Mouse (Mus musculus) spleen, adult 2 months (tissue): ENCODE results near the gene Fitm1.

Source experiments
- CTCF ChIP-seq: fragments of 200-500 bp; IDR thresholded peaks from 2 replicates; pipeline ENCODE4 v1.5.1; 2011; ENCODE audit warnings: mild to moderate bottlenecking, inconsistent platforms; ENCODE audit not compliant: insufficient read depth, insufficient read length, insufficient replicate concordance; ENCODE audit errors: extremely low read depth
- POLR2A ChIP-seq: fragments of 200-500 bp; IDR thresholded peaks from 2 replicates; pipeline ENCODE4 v1.6.1; 2011; ENCODE audit warnings: low read depth, low read length, inconsistent platforms

DNA sequence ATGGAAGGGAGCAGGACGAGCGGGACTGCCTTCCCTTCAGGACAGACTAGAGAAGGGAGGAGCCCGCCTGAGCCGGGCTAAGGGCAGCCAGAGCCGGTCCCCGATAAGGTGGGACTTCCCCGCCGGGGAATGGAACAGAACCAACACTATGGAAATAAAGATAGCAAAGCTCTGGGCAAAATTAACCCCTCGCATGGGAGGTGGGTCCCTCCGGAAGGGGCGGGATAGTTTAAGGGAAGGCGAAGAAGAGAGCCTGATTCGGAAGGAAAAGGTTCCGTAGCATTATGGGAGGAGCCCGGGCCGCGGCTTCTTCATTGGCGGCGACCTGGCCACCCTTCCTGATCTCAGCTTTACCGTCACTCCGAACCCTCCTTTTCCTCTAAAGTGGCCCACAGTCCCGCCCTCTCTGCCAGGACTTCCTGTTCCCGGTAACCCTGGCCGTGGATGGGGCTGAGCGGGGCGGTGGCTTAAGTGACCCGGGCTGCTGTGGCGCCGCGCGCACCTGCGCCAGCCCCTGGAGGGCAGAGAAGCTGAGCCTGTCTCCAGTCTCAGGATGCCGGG is 16.0 kb downstream of the Fitm1 start, which contains the start of gene Rnf31:
- peak; percentile 51 for TF ChIP-seq POLR2A
- TF ChIP-seq CTCF, result no peak
